Mouse (Mus musculus) kidney, adult 8-10 months (tissue): ENCODE measurements around the gene Arhgef28.

Experiments used
- DNase-seq, 2 experiments: peaks; one replicate each; pipeline ENCODE4 v3.0.0; 2022

Arhgef28 gene

DNA sequence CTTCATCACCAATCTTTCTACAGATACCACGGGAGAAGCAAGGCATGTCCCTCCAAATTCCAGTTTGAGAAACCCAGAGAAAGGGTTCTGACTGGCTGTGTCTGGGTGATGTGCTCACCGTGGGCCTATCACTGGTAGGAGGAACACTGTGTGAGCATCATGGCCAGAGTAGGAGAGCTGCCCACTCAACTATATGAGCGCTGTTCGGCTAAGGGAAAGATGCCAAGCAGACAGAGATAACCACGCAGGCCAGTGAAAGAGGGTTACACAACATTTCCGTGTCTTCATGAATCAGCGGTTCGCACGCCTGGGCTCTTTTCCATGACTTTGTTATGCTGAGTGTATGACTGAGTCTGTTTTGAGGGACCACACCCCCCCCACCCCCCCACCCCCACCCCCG, 197.7 kb downstream of the Arhgef28 start:
- DNase-seq: peak; percentile 60 to 65

DNA sequence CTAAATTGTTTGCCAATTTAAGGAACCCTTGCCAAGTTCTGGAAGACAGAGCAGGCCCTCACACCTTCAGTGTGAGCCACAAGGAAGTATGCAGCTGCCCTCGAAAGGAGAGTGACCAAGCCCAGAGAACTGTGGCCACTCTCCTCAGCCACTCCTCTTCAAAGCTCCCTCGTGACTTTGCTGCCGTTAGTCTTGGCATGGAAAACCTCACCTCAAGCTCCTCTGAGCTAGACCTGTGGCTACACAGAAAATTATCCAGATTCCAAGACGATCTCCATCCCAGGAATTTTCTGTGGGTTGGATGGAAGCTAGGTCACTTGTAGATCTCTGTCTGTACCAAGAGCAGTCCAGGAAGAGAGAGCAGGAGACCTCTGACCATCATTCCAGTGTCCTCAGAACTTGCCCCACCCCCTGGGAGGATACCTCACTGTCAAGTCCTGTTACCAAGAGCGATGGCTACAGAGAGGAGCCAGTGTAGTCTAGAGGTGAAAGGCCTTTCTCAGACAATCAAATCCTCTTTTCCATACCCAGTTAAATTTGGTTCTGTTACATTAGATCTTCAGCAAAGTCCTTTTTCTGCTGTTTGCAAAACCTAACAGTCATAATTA, 200.5 kb downstream of the Arhgef28 start:
- peak; percentile 61 to 63 for DNase-seq

GRCm38 (mm10) chr13:98004647-98005414, 201.4 kb downstream of the Arhgef28 start:
- no peak for DNase-seq

DNA sequence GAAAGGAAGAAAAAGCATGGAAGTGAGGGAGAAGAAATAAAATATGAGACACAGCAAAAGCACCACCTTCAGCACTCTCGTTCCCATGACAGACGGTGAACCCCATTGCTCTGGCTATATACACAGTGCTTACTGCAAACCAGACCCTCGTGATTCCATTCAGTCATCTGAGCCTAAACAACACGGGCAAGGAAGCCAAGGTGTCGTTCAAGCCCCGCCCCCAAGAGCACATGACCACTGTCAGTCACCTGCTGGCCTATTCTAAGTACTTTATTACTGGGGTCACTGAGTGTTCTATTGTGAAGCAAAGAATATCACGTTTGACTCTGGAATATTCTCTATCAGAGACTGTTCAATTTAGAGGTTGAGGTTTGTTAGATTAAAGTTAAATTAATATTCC, 202.5 kb downstream of the Arhgef28 start:
- peak; percentile 51 to 62 for DNase-seq

DNA sequence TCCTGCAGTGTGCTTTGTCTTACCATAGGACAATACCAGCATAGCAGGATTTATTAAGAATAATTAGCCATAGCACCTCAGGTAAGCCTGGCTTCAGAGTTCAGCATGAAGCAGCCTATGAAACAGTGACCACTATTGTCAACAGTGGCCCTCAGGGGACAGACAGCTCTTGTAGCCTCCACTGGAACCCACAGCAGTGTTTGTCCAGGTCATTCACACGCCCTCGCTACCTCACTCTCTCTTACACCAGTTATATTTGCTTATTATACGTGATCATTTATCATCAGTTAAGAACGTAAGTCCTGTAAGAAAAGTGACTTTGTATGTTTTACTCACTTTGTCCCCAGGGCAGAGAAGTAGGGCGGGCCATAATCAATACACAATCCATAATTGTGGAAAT, 203.6 kb downstream of the Arhgef28 start:
- no peak for DNase-seq

DNA sequence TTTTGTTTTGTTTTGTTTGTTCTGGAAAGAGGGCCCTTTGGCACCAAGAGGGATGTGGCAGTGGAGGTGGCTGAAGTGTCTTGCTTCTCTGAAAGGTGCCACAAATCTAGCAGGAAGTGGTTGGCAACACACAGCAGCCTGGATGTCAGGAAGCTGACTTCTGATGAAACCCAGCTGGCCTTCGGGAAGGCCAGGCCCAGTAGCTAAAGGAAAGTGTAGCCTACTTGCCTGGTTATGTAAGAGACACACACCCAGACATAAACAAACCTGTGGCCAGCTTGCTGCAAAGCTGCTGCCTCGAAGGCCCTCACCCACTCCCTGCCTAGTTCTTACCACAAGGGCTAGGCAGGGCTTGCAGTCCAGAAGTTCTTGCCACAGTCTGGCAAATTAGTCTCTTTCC, 204.1 kb downstream of the Arhgef28 start:
- DNase-seq: peak in 1 of 2 experiments; percentile 57

DNA sequence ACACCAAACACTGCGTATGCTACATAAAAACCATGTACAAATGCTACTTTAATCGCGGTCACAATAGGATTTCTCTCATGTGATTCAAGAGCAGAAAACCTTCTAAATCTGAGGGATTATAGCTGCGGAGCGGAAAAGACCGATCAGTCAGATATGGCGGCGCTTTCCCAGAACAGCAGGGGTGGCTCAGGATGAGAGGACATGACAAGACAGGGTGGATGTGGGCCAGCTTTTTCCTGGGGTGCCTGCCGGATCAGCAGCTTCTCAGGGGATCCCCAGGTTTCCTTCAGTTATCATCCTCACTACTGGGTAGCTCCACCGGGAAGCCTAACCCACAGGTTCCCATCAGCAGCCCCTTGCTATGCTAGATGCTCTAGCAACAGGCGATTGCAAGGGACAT, 204.5 kb downstream of the Arhgef28 start:
- DNase-seq: no peak

DNA sequence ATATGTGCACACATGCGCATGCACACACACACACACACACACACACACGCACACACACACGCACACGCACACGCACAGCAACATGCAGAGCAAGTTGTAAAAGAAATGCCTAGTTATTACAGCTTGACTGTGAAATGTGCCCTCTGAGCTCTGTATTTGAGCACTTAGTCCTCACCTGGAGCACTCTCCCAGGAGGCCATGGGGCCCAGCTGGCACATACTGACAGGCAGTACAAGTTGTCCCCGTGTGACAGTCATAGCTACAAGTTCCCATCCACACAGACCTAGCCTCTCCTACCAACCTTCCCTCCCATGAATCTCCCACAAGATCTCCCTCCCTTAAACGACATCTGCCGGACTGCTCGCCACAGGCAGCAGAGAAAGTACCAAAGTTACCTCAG, 205.4 kb downstream of the Arhgef28 start:
- no peak for DNase-seq

- DNase-seq: no peak
Measured at GRCm38 (mm10) chr13:97999130-97999529, 207.1 kb downstream of the Arhgef28 start.

- no peak for DNase-seq
Measured at GRCm38 (mm10) chr13:97998570-97998969, 207.7 kb downstream of the Arhgef28 start.

DNA sequence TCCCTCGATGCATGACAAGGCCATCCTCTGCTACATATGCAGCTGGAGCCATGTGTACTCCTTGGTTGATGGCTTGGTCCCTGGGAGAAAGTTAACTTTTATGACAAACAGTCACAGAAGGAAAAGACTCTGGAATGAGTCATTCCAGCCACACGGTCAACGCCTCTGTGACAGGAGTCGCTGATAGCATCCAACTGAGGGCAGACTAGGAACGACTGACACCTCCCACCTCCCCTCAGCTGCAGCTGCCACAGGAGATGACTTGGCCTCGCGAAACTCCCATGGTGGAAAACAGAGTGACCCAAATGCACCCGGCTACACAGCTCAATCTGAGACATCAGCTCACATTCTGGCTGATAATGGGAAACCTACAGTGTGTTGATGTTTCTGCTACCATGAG, 215.3 kb downstream of the Arhgef28 start:
- DNase-seq: no peak

DNA sequence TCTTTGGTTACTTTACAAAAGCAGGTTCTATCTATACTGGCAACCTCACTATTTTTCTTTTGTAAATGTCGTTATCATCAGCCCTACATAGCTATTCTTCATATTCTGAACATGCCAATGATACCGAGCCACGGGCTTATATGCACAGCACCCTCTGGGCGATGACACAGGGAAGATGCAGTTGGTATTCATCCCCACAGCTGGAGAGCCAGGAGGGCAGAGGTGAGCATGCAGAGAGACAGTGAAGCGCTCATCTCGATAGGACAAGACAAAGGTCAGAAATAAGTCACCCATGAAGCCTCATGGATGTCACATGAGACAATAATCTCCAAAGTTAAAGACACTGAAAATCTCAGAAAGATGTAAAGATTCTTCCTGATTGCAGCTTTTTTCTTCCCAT, 217.4 kb downstream of the Arhgef28 start:
- DNase-seq: no peak

DNA sequence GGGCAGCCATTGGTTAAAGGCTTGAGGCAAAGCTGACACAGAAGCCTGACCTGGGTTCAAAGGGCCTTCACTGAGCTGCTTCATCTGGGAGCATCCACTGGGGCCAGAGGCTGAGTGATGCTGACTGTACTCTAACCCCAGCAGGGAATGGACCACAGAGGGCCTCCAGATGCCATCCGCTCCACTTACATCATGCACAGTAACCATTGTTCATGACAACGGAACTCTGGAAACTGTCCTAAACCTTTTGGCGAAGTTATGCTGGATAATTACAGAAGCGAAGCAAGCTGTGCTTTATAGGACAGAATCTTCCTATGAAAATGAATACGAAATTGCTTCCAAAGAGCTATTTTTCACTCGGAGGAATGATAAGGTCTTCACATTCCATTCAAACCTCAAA, 219.5 kb downstream of the Arhgef28 start:
- DNase-seq: no peak

DNA sequence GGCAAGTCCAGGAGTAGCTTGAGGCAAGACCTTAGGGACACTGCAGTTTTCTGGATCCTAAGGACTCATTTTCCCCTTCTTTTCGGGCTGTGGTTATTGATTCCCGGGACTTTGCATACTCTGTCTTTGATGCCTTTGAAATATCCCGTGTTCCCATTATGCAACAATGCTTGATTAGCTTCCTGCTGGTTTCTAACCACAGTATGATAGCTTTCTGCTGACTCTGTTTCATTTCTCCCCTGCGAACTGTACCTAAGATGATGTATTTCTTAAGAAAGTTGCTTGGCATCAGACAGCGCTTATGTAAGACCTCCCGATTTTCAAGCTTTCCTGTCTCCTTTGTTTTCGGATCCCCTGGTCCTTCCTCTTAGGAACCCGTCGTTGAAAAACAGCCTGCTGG, 229.1 kb downstream of the Arhgef28 start:
- DNase-seq: no peak

- DNase-seq: peak; percentile 79 to 81
Measured at GRCm38 (mm10) chr13:97976642-97977041, 229.6 kb downstream of the Arhgef28 start.

DNA sequence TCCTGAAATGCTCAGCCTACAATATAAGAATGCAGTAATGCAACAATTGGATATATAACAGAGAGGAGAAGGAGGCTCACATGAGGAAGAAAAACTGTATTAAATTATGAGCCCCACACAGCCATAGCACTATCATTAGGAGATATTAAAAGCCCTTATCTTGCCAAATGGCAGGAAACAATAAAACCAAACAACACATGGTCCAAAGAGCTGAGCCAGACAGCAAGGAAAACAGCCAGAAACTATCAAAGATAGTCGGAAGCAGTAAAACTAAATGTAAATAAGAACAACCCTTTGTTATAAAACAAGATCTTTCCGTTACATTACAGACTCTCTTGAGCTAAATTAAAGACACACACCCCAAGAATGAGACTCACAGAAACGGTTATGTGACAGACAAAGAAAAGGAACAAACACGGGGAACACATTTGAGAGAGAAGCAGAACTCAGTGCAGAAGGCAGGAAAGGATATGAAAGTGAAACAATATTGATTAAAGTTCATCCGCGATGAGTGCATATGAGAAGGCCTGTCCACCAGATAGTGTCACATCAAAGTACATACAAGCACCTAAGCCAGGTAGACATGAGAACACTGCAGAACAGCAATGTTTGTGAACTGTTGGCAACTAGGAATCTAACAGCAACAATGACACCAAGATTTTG, 231.6 kb downstream of the Arhgef28 start:
- no peak for DNase-seq

DNA sequence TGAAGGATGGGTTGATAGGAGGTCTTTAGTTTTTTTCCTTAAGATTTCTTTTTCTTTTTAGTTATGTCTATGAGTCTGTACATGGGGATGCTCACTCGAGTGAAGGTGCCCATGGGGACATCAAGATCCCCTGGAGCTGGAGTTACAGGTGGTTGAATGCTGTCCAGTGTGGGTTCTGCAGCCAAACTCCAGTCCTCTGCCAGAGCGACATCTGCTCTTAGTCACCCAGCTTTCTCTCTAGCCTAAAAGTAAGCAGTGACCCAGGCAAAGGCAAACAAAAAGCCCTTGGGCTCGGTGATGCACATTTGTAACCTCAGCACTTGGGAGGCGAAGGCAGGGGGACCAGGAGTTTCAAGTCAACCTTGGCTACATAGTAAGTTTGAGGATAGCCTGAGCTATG, 232.3 kb downstream of the Arhgef28 start:
- no peak for DNase-seq

DNA sequence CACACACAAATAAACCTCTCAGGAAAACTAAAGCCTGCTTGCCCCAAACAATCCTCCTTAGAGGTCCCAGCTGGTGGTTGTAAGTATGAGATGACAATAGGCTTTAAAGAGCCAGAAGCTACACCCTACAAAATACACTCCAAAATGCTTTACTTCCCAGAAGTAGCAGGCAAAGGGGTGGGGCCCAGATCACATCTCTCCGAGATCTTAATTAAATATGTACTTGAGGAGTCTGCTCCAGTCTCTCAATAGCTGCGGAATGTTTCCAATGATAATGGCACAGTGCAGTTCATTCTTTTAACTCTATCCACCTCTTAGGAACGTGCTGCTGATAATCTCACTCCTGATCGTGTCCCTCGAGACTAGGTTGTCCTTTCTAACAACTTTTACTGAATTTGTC, 240.2 kb downstream of the Arhgef28 start:
- no peak for DNase-seq

DNA sequence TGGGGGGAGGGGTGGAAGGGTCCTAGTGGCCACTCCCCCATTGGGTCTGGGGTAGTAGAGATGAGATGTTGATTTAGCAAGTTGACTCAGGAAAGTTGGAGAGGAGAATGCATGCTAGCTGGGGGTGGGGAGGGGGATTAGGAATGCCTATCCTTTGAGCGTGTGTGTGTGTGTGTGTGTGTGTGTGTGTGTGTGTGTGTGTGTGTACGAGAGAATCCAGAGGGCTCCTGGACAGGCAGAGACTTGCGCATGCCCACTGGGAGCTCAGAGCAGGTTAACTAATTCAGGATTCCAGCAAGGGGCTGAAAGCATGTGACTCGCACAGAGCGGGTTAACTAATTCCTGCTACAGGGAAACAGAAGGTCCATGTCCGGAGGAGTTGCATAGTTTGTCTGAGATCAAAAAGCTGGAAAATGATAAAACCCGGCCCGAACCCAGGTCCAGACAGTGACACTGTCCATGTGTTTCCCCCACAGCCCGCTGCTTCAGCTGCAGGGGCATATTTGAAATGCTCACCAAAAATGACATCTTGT, 241.3 kb downstream of the Arhgef28 start:
- DNase-seq: no peak

GRCm38 (mm10) chr13:97960142-97960541, 246.1 kb downstream of the Arhgef28 start:
- DNase-seq: no peak

DNA sequence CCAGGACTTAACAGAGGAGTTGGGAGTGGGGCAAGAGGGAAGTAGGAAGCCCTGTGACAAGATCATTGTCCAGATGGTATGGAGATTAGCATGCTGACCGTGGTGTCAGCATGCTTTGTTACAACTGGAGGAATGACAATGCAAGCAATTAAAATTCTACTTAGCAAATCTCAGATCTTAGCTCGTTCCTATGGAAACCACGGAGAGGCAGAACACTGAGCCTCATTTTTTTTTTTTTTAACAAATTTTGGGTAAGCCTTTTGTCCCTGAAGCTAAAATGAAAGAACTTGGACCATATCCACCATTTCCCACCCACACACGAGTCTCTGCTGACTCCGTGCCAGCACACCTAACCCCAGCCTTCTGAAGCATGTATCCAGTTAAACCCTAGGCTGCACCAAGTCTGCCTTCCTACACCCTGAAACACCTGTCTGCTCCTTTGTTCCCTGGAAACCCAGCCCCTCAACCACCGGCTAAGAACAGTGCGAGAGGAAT, 246.8 kb downstream of the Arhgef28 start:
- no peak for DNase-seq

- DNase-seq: no peak
Measured at GRCm38 (mm10) chr13:97955759-97956158, 250.5 kb downstream of the Arhgef28 start.

DNA sequence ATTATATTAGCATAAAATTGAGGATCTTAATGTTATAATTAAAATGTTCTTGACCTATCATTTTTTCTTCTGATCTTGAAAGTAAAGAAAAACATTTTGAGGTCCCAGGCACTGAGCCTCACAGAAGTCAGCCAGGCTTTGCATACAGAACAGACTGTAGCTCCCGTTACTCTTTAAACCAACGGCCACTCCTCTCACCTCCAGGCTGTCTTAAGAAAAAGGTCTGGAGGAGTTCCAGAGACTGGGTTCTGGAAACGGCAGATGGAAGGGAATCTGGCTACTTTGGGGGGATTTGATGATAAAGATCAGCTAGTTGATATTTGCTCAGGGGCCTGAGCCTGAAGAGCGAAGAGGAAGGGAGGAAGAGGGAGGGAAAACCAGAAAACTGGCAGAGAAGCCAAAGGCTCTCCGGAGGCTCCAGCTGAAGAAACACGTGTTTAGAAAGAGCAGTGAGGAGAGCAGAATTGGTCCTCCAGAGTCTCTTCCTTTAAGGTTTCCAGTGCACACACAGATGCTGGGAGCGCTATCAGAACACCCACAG, 251.2 kb downstream of the Arhgef28 start:
- peak in 1 of 2 experiments; percentile 31 for DNase-seq
